Mouse (Mus musculus): ENCODE results near the gene Ckap5.

DNA sequence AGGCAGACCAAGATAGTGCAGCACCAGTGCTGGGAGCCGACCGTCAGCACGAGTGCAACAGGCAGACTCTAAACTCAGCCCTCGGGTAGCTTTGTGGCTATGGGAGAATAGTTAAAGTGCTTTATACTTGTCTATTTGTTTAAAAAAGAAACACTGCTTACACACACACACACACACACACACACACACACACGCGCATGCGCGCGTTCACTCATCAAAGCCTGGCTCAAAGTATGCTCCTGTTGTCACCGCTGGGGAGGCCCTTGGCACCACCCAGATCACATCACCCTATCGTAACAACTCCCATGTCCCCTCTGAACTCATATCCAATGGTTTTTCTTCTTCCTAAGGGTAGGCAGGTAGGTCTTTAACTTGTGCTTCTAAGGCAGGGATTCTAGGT lies 117.5 kb downstream of the Ckap5 start:
- no peak for TF ChIP-seq CTCF (IDR thresholded peaks at IDR 0.05; ENCODE audit: low read depth, low read length)
- no peak for TF ChIP-seq POLR2A (IDR thresholded peaks at IDR 0.05; ENCODE audit: borderline replicate concordance, low read depth, low read length)

Data from bone marrow macrophage, adult 2 months (primary cell).